Mouse (Mus musculus): Measurements from ENCODE around the gene Prkd3. TPM values are rescaled to one million over a fixed set of nuclear protein-coding genes. Genes with fewer than 3 reads are reported as not detected.

Gene Prkd3
- polyA plus RNA-seq, 1 experiment from 2014 or later: 29.2 TPM

DNA sequence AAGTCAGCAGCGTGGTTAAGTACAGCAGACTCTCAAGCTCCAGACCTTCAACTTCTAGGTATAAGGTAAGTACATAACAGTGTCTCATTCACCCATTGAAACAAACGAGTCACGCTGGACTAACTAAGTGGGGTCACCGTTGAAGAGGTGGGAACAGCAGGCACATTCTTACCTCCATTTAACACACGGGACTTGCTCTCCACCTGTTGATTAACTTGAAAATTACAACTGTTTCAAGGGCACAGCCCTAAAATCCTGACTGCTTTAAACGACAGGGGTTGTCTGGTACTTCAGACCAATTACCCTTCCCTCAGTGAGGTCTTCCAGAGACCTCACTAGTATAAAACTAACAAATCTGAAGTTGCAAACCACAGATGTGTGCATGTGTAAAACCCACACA, 61.1 kb downstream of the Prkd3 start:
- H3K9me3 ChIP-seq: no peaks in the 10 kb centered on the region
- H3K36me3 ChIP-seq: peaks cover 61% of the 10 kb centered on the region
- no peak overlapping the region for H3K4me2 ChIP-seq (replicated peaks)
- H3K4me1 ChIP-seq: no peaks in the 10 kb centered on the region
- no peak for ATAC-seq (replicated peaks)
- H3K9ac ChIP-seq (replicated peaks): no peak overlapping the region
- H3K27me3 ChIP-seq: no peaks in the 10 kb centered on the region
- no peak overlapping the region for H3K27ac ChIP-seq (replicated peaks)
- WGBS: 86% methylated on average over 6 of the region's 6 CpGs
- H3K4me3 ChIP-seq: no peak overlapping the region

- peaks cover 68% of the 10 kb centered on the region for H3K36me3 ChIP-seq
- H3K27me3 ChIP-seq: no peaks in the 10 kb centered on the region
- no peaks in the 10 kb centered on the region for H3K4me1 ChIP-seq
- ATAC-seq (replicated peaks): no peak
- H3K4me2 ChIP-seq (replicated peaks): no peak overlapping the region
- H3K9ac ChIP-seq (replicated peaks): no peak overlapping the region
- no peak overlapping the region for H3K4me3 ChIP-seq
- no peaks in the 10 kb centered on the region for H3K9me3 ChIP-seq
- WGBS: 94% methylated on average over 8 of the region's 8 CpGs
- H3K27ac ChIP-seq (replicated peaks): no peak overlapping the region
Observed at GRCm38 (mm10) chr17:78953240-78953639, 67.4 kb downstream of the Prkd3 start.

DNA sequence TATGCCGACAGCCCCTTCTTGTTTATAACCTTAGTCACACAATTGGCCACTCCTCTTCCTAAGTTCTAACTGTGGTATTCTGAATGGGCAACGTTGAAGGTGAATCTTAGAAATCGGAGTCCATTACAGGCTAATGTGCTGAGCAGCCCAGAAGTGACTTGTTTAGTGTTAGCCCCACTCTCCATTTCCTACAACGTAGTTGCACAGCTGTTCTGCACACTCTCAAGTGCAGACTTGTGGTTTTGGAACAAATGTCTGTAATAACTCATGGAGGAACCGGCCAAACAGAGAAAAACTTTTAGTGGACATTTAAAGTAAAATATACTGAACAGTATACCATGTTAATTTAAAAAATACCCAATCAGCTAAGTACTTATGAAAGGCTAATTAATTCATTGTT, 68.5 kb downstream of the Prkd3 start:
- Histone ChIP-seq H3K9ac (replicated peaks) (no peak overlapping the region), H3K4me3 (no peak overlapping the region), H3K36me3 (peaks cover 70% of the 10 kb centered on the region), H3K9me3 (no peaks in the 10 kb centered on the region), H3K4me1 (no peaks in the 10 kb centered on the region), H3K27me3 (no peaks in the 10 kb centered on the region), H3K4me2 (replicated peaks) (no peak overlapping the region), H3K27ac (replicated peaks) (no peak overlapping the region)
- 90% methylated on average over 5 of the region's 5 CpGs for WGBS
- ATAC-seq (replicated peaks): no peak

DNA sequence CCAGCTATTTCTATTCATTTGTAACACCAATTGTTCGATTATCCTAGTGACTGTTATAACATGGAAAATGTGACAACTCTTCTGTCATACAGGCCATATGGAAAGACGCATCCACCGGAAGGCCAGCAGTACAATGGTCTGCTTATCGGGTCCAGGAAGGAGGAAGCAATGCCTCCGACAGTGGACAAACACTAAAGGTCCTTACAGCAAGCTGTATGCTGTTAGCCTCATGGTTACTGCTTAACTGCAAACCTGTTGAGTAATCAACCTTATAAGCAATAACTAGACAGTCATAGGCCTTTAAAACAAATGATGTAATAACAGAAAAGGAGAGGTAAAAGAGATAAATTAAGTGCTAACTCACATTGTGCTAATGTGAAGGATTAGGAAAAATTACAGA, 69.4 kb downstream of the Prkd3 start:
- H3K27me3 ChIP-seq: no peaks in the 10 kb centered on the region
- no peaks in the 10 kb centered on the region for H3K4me1 ChIP-seq
- H3K27ac ChIP-seq (replicated peaks): no peak overlapping the region
- H3K36me3 ChIP-seq: peaks cover 71% of the 10 kb centered on the region
- WGBS: 96% methylated on average over 5 of the region's 5 CpGs
- no peak overlapping the region for H3K4me2 ChIP-seq (replicated peaks)
- no peaks in the 10 kb centered on the region for H3K9me3 ChIP-seq
- no peak for ATAC-seq (replicated peaks)
- H3K4me3 ChIP-seq: no peak overlapping the region
- no peak overlapping the region for H3K9ac ChIP-seq (replicated peaks)

DNA sequence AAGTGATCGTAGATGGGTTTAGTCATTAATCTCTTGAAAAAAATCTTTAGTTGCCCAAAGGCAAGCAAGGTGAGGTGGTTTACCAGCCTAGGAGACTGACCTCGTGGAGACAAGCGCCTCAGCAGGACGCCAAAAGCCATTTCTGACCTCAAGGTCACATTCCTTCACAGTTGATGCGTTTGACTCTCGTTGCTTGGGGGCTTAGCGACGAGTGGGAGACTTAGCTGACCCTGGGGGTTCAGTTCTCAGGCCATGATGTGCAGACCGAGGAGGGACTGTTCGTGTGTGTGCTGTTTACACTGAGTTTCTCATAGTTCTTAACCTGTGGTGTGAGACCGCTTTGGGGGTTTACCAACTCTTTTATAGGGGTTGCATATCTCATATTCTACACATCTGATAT, 78.0 kb downstream of the Prkd3 start:
- no peaks in the 10 kb centered on the region for H3K27me3 ChIP-seq
- 74% methylated on average over 11 of the region's 11 CpGs for WGBS
- no peak overlapping the region for H3K4me3 ChIP-seq
- ATAC-seq (replicated peaks): no peak
- no peak overlapping the region for H3K9ac ChIP-seq (replicated peaks)
- no peak overlapping the region for H3K4me2 ChIP-seq (replicated peaks)
- H3K9me3 ChIP-seq: no peaks in the 10 kb centered on the region
- H3K27ac ChIP-seq (replicated peaks): no peak overlapping the region
- peaks cover 6% of the 10 kb centered on the region for H3K4me1 ChIP-seq
- H3K36me3 ChIP-seq: peaks cover 50% of the 10 kb centered on the region

- Histone ChIP-seq H3K4me1 (peaks cover 27% of the 10 kb centered on the region), H3K9ac (replicated peaks) (no peak overlapping the region), H3K27me3 (no peaks in the 10 kb centered on the region), H3K9me3 (no peaks in the 10 kb centered on the region), H3K4me3 (no peak overlapping the region), H3K27ac (replicated peaks) (no peak overlapping the region), H3K4me2 (replicated peaks) (no peak overlapping the region), H3K36me3 (peaks cover 40% of the 10 kb centered on the region)
- no peak for ATAC-seq (replicated peaks)
- WGBS: 89% methylated on average over 4 of the region's 4 CpGs
Observed at GRCm38 (mm10) chr17:78938927-78939326, 81.7 kb downstream of the Prkd3 start.

DNA sequence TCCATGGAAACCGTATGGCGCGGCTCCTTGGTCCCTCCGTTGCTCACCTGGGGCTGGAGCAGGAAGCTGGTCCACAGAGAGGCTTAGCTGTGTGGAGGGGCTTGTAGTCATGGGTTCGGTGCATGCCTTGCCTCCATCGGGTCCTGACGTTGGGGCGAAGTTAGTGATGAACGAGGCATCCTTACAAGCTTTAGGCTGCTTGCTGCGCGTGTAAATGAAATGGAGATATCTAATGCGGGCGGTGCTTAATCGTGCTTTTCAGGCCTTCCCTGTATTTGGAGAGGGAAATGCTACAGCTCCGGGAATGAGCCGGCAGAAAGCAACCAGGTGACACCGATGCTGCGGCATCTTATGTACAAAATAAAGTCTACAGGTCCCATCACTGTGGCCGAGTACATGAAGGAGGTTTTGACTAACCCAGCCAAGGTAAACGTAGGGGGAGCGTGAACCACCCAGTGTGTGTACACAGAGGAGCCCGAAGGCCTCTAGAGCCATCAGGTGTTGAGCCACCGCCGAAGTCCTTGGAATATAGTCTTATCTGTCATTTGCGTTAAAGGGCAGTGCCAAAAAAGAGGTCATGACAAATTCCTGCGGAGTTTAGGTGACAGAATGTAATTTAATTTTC, 83.3 kb downstream of the Prkd3 start:
- H3K27ac ChIP-seq (replicated peaks): peak overlapping the region; percentile 72
- H3K4me2 ChIP-seq (replicated peaks): peak overlapping the region; percentile 59
- H3K9me3 ChIP-seq: no peaks in the 10 kb centered on the region
- no peaks in the 10 kb centered on the region for H3K27me3 ChIP-seq
- 6% methylated on average over 26 of the region's 26 CpGs for WGBS
- peak overlapping the region; percentile 65 for H3K9ac ChIP-seq (replicated peaks)
- peak; percentile 41 for ATAC-seq (replicated peaks)
- H3K4me1 ChIP-seq: peaks cover 39% of the 10 kb centered on the region
- peak overlapping the region; percentile 87 for H3K4me3 ChIP-seq
- peaks cover 36% of the 10 kb centered on the region for H3K36me3 ChIP-seq

DNA sequence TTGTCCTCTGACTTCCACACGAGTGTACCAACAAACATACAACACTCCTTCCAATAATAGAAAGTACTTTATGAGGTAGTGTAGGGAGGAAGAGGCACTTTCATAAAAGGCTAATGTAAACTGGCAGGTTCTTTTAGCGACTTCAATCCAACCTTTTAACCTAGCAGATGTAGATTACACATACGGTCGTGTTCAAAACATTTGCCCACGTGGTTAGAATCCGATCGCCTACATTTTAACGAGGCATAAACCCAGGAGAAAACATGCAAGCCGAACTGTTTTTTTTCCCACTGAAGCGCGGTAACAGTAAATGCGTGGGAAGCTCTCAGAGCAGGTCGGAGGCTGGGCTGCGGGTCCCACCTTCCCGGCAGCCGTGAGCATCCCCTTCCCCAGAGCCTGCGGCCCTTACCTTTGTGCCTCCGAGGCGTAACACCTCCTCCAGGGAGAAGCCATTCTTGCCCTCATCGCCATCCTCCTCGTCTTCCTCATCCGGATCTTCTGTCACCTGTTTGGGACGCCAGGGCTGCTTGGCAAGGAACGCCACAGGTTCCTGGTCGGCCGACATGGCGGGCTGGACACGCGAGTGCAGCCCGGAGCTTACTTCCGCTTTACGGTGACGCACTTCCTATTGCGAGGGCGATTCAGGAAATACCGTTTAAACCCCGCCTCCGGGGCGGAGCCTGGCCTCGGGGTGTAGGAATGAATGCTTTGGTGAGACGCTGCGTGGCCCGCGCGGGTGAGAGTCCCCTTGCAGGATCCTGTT, 84.0 kb downstream of the Prkd3 start, which contains the start of the genes Cebpz and Ndufaf7:
Cebpz (minus strand) TSS at position 601 of the 763 bp plus-strand sequence.
Ndufaf7 (plus strand) TSS at position 671 of the 763 bp plus-strand sequence.
- Histone ChIP-seq H3K4me1 (peaks cover 39% of the 10 kb centered on the region), H3K4me3 (peak within 1 kb of the TSS; percentile 87), H3K36me3 (peaks cover 39% of the 10 kb centered on the region), H3K9me3 (no peaks in the 10 kb centered on the region), H3K9ac (replicated peaks) (peak within 1 kb of the TSS; percentile 79), H3K4me2 (replicated peaks) (peak within 1 kb of the TSS; percentile 59), H3K27ac (replicated peaks) (peak within 1 kb of the TSS; percentile 72), H3K27me3 (no peaks in the 10 kb centered on the region)
- ATAC-seq (replicated peaks): peak; percentile 100
- under 1% methylated on average over 45 of the region's 45 CpGs for WGBS

DNA sequence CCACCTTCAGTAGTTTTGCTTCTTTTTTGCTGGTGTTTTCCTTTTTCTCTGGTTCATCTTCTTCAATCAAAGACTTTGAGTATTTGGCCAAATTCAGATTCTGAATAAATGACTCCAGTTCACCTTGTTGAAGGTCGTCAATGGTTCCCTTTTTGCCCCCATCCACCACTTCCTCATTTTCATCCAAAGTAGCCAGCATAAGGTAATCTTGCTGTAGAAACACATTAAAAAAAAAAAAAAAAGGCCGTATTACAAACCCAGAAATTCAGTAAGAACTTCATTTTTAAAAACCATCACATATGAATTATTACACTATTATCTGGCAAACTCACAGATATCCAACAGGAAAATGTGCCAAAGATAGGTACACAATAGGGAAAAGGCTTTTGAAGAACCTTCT, 84.8 kb downstream of the Prkd3 start:
- no peak overlapping the region for H3K27ac ChIP-seq (replicated peaks)
- H3K4me1 ChIP-seq: peaks cover 39% of the 10 kb centered on the region
- H3K36me3 ChIP-seq: peaks cover 44% of the 10 kb centered on the region
- H3K4me3 ChIP-seq: peak overlapping the region; percentile 87
- H3K4me2 ChIP-seq (replicated peaks): peak overlapping the region; percentile 59
- no peaks in the 10 kb centered on the region for H3K27me3 ChIP-seq
- peak overlapping the region; percentile 79; the same call in 1 of the 2 replicates for H3K9ac ChIP-seq (replicated peaks)
- ATAC-seq (replicated peaks): no peak
- 92% methylated on average over 2 of the region's 2 CpGs for WGBS
- H3K9me3 ChIP-seq: no peaks in the 10 kb centered on the region

DNA sequence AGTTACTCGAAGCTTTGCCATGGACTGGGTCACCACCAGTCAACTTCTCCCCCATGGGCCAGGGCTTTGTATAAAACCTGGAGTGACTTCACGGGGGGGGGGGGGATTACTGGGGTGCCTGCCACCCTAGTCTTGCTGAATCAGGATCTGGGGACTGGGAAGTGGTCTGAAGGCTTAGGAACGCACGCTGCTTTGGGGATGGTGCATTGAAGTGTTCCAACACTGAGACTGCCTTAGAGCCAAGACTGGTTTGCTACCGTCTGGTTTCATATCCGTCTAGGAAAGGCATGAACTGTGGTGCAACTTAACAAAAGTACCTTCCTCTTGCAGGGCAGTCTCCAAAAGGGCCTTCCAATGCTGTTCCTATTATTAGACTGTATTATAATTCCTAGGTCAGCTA, 102.9 kb downstream of the Prkd3 start:
- Histone ChIP-seq H3K9me3 (no peaks in the 10 kb centered on the region), H3K4me3 (0 out of 2 replicates have a peak overlapping the region, but pooled peaks have one; percentile 79), H3K4me1 (peaks cover 18% of the 10 kb centered on the region), H3K9ac (replicated peaks) (peak overlapping the region; percentile 89; the same call in 1 of the 2 replicates), H3K27ac (replicated peaks) (no peak overlapping the region), H3K36me3 (peaks cover 38% of the 10 kb centered on the region), H3K27me3 (no peaks in the 10 kb centered on the region), H3K4me2 (replicated peaks) (peak overlapping the region; percentile 85)
- 46% methylated on average over 6 of the region's 6 CpGs for WGBS
- no peak for ATAC-seq (replicated peaks)

GRCm38 (mm10) chr17:78916899-78917298, 103.7 kb downstream of the Prkd3 start:
- 3% methylated on average over 11 of the region's 11 CpGs for WGBS
- ATAC-seq (replicated peaks): no peak
- H3K4me3 ChIP-seq: peak overlapping the region; percentile 79
- H3K4me1 ChIP-seq: peaks cover 18% of the 10 kb centered on the region
- H3K27ac ChIP-seq (replicated peaks): peak overlapping the region; percentile 83
- H3K36me3 ChIP-seq: peaks cover 31% of the 10 kb centered on the region
- H3K4me2 ChIP-seq (replicated peaks): peak overlapping the region; percentile 85
- no peaks in the 10 kb centered on the region for H3K9me3 ChIP-seq
- peak overlapping the region; percentile 89 for H3K9ac ChIP-seq (replicated peaks)
- H3K27me3 ChIP-seq: no peaks in the 10 kb centered on the region

DNA sequence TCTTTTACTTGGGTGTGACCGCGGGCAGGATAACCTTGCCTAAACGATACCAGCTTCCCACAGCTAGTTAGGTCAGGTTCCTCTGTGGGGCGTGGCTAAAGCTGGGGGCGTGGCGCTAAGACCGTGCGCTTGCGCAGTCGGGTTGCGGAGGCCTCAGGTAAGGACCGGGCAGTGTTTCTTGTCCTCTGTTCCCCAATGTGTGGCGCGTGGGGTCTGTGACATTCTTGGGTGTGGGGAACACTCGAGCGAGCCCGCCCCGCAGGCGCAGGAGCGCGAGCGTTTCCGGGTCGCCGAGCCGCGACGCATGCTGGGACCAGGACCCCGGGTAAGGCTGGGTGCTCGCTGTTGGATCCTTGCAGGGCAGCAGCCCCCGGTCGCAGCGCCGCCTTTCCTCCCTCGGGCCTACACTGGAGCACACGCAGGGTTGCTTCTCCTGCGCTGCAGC, 104.2 kb downstream of the Prkd3 start, which contains the start of gene Cebpzos:
Cebpzos (plus strand) TSS at position 132 of the 445 bp plus-strand sequence.
- Histone ChIP-seq H3K4me3 (peak within 1 kb of the TSS; percentile 79), H3K9me3 (no peaks in the 10 kb centered on the region), H3K4me1 (peaks cover 18% of the 10 kb centered on the region), H3K27ac (replicated peaks) (peak within 1 kb of the TSS; percentile 83), H3K9ac (replicated peaks) (peak within 1 kb of the TSS; percentile 89), H3K4me2 (replicated peaks) (peak within 1 kb of the TSS; percentile 85), H3K27me3 (no peaks in the 10 kb centered on the region), H3K36me3 (peaks cover 26% of the 10 kb centered on the region)
- WGBS: under 1% methylated on average over 37 of the region's 37 CpGs
- ATAC-seq (replicated peaks): peak; percentile 93
